Mouse (Mus musculus) spleen, embryonic (tissue): ENCODE measurements around the gene Fam92b.

Source experiments
- CTCF ChIA-PET: fragments of 350-600 bp; sonication (Branson Sonifier 250); formaldehyde crosslinking; loops from one replicate; lab custom pipeline; 2022; lab: Charles Lee

Fam92b gene

DNA sequence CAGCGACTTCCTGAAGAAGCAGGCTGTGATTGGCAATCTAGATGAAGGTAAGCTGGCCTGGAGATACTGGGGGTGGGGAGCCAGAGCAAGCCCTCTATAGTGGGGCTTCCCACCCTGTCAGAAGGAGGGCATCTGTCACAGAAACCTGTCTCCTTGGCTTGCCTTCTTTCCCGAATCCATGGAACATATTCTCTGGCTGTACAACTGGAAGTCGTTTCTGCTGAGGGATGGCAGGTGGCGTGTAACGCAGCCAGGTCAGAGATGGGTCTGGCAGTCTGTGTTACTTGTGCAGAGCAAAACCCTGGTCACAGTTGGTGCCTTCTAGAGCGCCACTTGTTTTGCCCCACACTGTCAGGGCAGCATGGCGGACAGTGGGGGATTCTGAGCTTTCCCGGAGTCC is 16.9 kb downstream of the Fam92b start:
- CTCF ChIA-PET = no interaction called here

DNA sequence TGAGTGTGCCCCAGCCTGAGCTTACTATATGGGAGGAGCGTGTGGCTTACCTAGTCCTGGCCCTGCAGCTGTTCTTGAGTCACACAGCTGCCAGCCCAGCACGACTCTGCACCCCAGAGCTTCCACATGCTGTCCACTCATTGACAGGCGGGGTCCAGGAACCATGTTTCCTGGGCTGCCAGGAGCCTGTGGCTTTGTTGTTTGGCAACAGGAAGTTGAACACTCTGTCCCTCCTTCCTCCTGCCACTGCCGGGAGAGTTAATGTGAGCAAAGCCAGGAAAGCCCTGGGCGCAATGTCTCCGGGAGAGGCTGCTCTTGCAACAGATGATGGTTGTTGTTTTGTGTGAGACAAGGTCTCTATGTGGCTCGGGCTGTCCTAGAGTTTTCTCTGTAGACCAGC is 24.6 kb downstream of the Fam92b start:
- CTCF ChIA-PET = interaction anchor here (0.6 kb wide), 1 partner anchor 149 kb away, joined by 3 read pairs; no protein-coding TSS in a partner anchor

DNA sequence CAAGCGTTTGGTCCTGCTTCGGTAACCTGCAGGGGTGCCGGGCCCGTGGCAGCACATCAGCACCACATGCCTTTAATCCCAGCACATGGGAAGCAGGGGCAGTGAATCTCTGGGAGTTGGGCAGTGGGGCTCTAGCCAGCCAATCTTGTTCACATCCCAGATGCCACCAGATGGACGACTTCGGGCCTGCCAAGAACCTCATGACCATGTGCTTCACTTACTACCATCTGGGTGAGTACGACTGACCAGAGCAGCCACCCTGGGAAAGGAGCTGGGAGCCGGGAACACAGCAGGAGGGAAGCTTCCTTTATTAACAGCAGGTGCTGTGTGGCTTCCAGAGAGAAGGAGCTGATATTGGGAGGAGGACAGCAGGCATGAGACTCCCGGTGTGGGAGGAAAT is 26.1 kb downstream of the Fam92b start:
- CTCF ChIA-PET = interaction anchor here (0.6 kb wide), 1 partner anchor 110 kb away, joined by 7 read pairs; no protein-coding TSS in a partner anchor

DNA sequence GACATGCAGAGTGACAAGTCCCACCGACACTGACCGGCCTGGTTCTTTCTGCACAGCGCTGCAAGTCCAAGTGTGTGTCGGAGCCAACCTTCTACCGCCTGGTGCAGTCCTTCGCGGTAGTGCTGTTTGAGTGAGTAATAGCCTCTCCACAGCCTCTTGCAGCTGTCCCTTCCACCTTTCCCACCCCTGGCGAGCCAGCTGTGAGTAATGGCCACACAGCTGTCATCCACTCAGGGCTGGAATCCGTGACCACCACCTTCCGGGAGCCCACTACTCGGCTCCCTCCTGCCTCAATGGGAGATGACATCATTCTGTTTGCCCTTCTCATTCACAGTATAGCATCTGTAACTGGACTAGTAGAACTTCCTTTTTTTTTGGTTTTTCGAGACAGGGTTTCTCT is 27.2 kb downstream of the Fam92b start:
- CTCF ChIA-PET = no interaction called here

DNA sequence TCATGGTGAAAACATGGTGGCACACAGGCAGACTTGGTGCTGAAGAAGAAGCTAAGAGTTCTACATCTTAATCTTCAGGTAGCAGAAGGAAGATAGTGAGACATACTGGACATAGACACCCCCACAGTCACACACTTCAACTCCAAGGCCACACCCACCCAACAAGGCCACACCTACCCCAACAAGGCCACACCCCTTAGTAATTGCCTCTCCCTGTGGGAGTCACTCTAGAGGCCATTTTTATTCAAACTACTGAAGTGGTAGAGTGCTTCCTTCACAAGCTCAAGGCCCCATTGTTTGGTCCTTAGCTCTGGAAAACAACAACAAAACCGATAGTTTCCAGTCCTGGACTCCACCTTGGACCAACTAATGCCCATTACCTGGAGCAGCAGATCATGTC is 31.2 kb downstream of the Fam92b start:
- CTCF ChIA-PET = no interaction called here

DNA sequence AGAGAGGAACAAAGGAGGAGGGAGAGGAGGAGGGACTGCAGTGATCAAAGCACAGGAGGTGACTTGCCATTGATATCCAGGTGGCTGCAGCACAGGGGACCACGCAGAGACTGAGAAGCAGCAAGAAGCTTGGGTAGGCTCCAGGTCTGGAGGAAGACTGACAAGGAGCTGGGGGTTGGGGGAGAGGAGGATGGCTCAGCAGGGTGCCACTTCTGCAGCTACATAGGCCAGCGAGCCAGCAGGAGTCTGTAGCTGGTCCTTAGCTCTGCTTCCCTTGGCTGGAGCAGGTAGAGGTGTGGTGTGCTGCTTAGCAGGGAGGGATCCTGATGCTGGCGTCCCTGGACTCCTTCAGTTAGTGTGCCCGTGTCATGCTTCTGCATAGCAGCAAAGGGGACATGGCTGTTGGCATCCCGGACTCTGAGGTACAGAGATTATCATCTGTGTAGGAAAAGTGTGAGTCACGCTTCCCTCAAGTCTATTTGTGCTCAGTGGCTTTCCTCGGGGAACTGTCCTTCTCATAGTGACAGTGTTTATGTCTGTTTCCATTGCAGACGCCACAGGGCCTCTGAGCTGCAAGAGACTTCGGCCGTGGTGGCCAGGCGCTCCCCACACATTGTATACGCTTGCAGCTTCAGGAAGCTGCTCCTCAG is 32.5 kb downstream of the Fam92b start:
- CTCF ChIA-PET = interaction anchor here (0.5 kb wide), 1 partner anchor 27 kb away, joined by 10 read pairs; no protein-coding TSS in a partner anchor

DNA sequence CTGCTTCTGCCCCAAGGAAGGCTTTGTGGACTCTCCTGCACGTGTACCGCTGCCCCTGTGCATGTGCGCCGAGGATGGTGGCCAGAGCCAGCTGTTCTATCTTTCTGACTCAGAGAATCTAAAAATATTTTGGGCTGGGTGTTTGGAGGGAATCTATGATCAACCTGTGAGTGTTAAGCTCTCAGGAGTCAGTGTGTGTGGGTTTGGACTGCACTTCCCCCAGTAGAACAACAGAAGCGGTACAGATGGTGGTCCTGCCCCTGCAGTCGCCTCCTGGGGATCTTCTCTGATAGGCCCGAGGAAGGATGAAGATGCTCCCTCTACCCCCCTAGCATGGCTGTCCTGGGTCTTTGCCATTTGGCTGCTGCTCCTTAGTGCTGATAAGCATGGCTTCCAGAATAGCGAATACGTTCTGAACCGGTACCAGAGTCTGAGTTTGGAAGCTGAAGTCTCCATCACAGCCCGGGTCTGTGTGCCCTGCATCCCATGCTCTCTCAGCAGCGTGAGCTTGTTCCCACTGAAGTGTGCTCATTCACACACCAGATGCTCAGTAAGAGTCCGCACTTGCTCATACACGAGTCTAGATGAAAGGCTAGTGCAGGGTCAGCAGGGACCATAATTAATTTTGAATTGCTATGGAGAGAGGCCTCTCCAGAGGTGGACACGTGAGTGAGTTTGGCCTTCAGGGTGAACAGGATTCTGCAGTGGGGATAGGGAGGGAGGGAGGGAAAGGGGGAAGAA is 33.2 kb downstream of the Fam92b start:
- CTCF ChIA-PET = no interaction called here

DNA sequence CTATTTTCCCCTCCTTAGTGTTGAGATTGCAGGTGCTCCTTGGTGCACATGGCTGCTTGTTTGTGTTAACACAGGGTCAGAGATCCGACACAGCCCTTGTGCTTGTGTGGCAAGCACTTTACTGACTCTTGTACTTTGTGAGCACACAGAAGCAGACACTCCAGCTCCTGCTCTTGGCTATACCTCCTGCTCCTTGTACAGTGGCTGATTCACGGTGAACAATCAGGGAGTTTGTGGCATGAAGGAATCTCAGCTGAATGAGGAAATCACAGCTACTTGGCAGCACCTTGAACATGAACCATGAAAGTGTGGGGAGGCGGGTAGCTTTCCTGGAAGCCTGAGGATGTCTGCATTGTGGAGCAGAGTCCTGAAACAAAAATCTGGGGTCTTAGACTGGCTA is 36.5 kb downstream of the Fam92b start:
- CTCF ChIA-PET = no interaction called here

DNA sequence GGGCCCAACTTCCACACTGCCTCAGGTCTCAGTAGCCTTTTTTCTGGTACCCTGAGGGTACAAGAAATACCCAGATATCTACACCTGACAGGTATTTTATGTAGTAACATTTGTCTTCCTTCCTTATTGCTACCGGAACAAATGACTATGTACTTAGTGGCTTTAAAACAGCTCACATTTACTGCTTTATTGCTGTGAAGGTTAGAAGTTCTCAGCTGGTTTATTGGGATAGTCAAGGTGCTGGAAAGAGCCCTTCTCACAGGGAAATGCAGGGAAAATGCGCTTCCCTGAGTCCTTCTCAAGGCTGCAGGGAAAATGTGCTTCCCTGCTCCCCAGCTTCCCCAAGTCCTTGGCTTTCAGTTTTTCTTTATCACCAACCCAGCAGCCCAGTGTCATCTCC is 38.3 kb downstream of the Fam92b start:
- CTCF ChIA-PET = no interaction called here

DNA sequence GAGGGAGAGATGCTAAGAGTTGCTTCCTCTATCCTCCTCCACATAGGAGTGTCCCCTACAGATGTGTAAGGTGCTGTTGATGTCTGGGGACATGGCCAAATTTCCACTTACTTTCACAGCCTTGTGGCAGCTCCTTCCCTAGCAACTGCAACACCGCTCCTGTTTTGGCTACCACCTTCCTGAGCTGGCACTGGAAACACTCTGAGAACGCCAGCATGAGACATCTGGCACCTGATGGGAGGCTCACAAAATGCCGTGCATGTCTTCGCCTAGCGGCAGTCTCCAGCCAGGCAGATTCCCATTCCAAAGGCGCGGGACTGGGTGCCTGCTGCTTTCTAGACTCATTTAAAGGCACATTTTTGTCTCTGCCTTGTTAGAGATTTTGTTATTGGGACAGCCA is 40.6 kb downstream of the Fam92b start:
- CTCF ChIA-PET = no interaction called here

DNA sequence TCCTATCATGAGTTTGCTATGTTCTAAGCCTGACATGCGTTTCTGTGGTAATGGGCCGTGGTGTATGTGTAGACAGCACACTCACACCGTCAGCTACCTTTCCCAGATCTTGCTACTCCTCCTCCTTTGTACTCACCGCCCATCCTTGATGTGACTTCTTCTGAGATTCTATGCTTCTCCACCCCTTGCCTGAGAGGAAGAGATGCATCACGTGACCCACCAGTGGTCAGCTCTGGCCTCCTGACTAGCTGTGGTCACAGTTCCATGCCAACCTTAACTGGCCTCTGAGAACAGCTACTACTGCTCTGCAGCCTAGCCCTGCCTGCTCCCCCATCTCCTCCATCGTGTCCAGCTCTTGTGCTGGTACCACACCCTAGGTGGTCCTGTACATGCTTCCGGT is 41.6 kb downstream of the Fam92b start:
- CTCF ChIA-PET = no interaction called here

DNA sequence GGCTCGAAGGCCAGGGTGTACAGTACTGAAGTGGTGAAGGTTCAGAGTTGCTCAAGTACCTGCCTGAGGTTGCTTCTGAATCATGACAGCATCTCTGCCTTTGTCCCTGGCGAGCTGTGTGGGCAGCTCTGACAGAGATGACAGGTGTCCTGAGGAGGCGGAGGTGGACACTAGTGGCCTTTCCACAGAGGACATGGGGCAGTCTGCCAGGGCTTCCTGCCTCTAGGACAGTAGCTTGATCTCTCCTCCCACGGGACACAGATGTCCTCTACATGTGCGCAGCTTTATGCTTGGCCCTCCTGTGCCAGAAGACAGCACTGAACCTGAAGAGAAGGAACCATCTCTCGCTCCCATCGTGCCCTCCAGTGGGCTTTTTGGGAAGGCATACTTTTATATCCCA is 44.1 kb downstream of the Fam92b start:
- CTCF ChIA-PET = no interaction called here

DNA sequence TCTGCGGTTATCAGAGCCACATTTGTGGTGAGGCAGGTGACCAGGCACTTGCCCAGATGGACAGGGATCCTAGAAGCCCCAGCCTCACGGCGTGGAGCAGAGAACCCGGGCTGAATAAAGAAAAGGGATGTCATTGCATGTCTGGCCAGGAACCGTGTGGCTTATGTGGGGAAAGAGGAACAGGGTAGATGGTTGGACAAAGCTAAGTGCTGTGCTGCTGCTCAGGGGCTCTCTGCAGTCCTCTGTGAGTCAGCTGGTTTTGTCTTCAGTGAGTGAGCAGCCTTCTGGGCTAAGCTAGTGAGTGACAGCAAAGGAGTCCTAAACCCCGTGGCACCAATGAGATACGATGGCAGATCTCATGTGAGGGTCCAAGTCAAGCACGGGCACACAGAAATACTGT is 46.1 kb downstream of the Fam92b start:
- CTCF ChIA-PET = no interaction called here

DNA sequence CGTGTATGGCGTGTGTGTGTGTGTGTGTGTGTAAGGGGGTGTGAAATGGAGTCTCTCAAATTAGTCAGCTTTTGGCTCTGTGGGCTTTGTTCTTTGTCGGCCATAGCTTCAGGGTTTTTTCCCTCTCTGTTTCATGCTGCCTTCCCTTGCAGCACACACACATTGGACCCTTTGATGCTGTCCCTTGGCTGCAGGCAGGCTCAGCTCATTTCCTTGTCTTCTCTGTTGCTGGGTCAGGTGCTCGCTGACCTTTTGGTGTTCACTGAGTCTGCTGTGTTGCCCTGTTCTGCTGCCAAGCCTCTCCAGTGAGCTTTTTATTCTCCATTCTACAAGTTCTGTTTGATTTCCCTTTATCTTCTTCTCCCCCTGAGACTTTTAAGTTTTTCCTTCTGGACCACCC is 47.7 kb downstream of the Fam92b start:
- CTCF ChIA-PET = no interaction called here

DNA sequence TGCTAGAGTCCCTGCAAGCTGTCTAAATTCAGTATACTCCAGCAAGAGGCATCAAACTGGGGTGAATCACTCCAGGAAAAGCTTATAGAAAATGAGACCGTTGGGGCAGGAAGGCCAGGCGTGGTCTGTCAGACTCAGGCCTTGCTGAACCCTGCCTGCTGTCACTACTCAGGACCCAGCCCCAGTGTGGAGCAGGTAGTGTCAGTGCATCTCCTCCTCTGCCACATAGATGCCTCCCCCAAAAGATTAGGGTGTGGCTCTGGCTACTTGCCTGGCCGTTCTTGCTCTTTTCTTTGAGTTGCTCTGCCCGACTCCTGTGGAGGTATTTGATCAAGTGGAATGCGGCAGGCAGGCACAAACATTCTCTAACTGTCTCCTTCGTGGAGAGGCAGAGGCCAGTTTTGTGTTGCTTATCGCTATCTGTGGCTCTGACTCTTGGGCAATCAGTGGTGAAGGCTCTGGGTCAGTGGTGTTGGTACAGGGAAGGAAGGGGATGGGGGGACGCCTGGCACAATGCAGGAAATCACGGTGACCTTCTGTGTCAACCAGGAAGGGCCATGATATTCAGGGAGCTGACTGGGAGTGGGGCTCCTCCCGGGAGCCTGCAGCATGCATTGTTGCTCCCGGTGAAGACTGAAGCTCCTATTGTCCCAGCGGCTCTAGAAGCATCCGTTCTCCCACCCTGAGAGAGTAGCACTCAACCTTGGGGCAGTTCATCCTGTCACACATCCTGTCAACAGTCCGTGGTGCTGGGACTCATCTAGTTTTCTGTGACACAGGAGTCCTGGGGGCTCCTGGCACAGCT is 50.7 kb downstream of the Fam92b start:
- CTCF ChIA-PET = no interaction called here

DNA sequence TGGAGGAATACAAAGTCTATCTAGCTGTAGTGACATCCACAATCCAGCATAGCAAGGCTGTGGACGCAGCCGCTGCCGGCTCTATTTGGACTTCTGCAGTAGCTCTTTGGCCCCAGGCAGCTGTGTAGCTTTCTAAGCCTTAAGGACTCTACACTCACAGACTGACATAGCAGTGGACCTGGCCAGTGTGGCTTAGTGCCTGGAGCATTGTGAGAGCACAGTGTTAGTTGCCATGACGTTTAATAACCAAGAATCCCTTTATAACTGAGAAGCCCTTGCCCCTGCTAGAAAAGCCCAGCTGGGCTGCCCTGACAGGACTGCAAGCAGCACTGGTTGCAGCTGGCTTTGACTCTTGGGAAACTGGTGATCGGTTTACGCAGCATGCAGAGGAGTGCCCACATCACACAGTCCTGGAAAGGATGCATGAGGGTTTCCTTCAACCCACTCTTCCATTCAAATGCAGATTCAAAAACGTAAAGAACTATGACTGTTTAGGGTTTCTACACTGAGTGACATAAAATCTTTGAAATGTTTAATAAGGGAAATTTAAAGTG is 52.4 kb downstream of the Fam92b start:
- CTCF ChIA-PET = no interaction called here

DNA sequence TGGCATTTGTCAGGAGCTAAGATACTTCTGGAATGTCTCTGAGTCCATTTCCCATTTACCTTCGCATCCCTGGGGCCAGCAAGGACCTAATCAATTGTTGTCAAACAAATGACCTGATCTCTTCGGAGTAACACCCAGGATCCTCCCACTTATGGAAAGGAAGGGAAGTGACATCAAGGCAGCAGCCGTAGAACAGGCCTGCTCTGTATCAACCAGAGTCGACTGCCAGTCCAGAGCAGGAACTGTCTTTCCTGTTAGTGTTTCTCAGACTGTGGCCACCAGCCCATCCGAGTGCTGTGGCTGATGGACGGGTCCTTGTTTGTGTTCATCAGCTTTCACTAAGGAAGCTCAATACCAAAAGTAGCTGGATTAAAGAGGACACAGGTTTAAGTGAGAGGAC is 53.0 kb downstream of the Fam92b start:
- CTCF ChIA-PET = no interaction called here

DNA sequence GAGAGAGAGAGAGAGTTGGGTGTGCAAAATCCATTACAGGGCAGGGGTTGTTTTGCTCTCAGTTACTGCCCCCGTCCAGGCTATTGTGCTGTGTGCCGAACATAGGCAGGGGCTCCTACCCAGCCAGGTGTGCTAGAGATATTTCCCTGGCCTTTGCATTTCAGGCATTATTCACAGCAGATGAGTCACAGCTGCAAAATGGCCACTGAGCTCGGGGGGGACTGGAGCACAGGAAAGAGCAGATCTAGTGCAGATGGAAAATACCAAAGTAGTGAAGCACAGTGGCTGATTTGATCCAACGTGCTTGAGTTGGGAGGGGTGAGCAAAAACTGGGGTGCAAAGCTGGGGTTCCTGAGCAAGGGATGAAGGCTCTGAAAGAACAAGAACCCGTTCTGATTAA is 56.3 kb downstream of the Fam92b start:
- CTCF ChIA-PET = no interaction called here

DNA sequence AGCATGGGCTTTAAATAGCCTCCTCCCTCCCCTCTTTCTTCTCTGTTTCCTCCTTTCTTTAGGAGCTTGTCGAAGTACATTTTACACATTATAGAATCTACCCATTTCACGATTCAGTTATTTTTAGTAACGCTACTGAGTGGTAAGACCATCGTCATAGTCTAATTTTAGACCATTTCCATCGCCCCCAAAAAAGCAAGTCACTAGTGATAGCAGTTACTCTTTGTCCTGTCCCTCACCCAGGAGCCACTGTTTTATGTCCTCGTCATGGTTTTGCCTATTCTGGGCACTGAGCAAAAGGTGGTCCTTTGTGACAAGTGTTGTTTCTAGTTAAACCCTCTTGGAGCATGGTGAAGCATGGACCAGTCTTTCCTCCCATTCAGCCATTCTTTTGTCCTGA is 57.3 kb downstream of the Fam92b start:
- CTCF ChIA-PET = no interaction called here

DNA sequence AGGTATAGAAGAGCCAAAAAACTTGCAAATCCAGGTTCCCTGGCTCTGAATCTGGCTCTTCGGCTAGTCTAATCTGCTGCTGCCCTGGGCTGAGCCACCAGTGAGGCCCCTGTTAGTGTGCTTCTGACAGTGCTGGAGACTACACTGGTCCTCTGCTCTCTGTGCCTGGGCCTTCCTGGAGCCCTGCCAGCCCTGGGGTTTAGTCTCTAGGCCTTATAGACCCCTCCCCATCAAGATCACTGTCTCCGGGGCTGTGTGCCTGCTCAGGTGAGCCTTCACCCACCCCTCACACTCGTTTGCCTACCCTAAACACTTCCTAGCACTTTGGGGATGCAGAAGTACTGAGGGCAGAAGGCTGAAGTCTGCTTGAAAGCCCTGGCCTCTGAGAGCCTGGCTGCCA is 57.8 kb downstream of the Fam92b start:
- CTCF ChIA-PET = no interaction called here

DNA sequence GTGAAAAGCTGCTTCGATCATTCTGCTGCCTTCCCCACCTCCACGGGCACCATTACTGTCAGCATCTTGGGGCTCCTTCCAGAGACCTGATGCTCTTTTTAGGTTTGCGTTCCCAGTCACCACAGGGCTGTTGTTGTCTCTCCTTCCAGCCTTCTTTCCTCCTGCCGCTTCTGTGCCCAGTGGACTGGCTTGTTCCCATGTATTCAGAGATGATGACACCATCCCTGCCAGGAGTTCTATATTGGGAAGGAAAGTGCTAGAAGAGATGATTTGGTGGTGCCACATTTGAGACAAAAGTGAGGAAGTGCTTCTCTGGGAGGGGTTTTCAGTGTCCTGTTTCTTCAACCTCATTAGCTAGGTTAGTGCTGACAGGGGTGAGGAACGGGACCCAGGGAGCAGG is 58.4 kb downstream of the Fam92b start:
- CTCF ChIA-PET = no interaction called here

DNA sequence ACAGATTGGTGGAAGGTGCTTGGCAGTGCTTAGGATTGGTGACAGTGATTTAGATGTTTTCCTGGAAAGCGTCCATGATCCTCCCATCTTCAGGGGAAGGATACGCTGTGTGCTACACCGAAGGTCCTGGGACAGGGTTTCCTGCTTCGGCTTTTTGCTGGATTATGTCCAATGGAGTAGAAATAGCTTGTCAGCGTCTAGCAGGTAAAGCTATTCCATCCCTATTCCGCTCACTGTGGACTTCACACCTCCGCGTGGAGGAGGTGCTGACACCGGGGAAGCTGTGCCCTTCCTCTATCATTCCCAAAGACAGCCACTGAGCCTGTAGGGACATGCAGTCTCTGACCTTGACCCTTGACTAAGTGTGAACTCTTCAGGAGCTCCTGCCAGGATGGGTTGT is 59.1 kb downstream of the Fam92b start:
- CTCF ChIA-PET = no interaction called here
